Mouse (Mus musculus) heart, adult 9 months (tissue): ENCODE measurements around the gene Kcnip1.
A peak's percentile ranks its signal among the peaks of the same experiment; 100 is the strongest.

Experiments used
- DNase-seq, 2 experiments: peaks; one replicate each; pipeline ENCODE4 v3.0.0; 2022; ENCODE audit warnings: low spot score in 2 of 2

Gene Kcnip1

DNA sequence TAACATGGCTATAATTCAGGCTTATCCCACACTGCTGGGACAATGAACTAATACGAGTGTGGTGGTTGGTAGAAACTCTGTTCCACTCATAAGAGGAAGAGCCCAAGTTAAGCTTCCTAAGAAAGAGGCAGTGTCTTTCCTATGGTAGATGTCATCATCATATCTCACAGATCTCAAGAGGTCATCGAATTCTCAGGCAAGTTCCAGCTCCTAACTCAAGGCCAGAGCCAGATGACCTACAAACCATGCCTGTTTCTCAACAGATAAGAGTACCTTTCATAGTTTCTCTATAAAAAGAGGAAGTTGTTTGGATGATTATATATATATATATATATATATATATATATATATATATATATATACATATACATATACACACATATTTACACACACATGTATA is 6.4 kb downstream of the Kcnip1 start:
- no peak for DNase-seq

GRCm38 (mm10) chr11:33980146-33980545 is 12.8 kb downstream of the Kcnip1 start:
- DNase-seq: no peak

DNA sequence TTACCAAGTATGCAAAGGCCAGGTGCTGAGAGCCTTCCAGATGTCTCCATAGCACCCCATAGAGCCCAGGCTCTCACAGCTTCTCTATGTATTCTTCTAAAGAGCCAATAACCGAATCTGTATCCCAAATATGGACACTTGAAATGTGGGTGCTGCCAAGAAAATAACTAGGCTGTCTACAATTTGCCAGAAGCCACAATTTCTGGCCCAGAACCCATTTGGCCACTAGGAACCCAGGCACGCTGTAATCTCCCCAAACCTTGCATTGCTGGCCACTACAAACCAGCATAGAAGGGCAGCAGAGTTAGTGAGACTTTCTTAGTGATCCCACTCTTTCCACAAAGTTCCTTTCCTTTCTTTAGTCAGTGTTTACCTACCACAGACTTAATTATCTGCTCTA is 17.8 kb downstream of the Kcnip1 start:
- peak in 1 of 2 experiments; percentile 6 for DNase-seq

- no peak for DNase-seq
Measured at GRCm38 (mm10) chr11:33974341-33975040, 18.5 kb downstream of the Kcnip1 start.

DNA sequence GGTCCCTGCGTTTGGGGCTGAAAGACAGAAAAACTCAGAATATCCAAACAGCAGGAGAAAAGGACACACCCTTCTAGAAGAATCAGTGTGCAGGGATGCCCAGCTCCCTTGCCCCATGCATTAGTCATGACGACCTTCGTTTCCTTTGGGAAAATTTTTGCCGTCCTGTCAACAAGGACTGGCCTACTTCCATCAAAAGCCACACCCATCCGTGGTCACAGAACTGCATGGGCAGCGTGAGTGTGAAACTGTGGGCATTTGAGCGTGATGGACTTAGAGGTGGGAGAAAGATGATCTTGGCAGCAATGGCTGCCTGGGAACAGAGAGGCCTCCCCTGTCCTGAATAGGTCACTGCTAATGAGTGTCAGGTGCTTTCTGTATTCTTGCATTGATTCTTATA is 20.8 kb downstream of the Kcnip1 start:
- no peak for DNase-seq

DNA sequence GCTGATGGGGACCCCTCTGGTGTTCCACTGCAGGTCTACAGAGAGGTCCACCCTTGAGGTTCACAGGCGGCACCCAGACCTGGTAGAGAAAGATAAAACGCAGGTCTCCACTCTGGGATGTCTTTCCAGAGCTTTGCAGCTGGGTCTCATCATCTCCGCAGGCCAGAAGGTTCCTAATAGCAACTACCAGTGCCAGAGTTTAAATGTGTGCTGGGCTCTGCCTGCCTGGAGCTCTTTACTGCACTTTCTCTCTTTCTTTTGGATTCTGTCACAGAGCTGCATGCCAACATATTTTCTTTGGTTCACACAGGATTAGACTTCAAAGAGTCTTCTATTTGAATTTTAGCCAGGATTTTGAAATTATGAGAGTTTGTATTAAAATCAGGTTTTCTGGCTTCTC is 23.8 kb downstream of the Kcnip1 start:
- no peak for DNase-seq

- no peak for DNase-seq
Measured at GRCm38 (mm10) chr11:33967708-33968107, 25.2 kb downstream of the Kcnip1 start.

GRCm38 (mm10) chr11:33965380-33965779 is 27.6 kb downstream of the Kcnip1 start:
- no peak for DNase-seq

GRCm38 (mm10) chr11:33962688-33963407 is 30.1 kb downstream of the Kcnip1 start, which contains the start of gene Kcnmb1:
Kcnmb1 (plus strand) TSS chr11:33963013.
- peak in 1 of 2 experiments; percentile 20 for DNase-seq

DNA sequence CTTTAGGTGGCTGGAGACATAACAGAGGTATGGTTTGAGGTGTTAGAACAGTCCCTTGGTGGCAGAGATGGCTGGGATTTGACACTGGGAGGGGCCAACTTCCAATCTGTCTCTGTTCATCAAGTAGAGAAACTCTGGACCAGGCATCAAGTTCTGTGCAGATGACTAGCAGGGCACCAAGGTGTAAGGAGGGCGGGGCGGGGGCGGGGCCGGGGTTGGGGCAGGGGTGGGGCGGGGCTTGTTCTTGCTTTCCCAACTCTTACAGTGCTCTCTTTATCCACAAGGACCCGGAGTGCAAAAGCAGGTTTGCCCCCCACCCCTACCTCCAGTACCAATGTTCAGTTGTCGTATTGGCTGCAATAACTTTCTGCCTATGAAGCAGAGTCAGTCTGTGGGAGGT is 30.8 kb downstream of the Kcnip1 start:
- DNase-seq: no peak

DNA sequence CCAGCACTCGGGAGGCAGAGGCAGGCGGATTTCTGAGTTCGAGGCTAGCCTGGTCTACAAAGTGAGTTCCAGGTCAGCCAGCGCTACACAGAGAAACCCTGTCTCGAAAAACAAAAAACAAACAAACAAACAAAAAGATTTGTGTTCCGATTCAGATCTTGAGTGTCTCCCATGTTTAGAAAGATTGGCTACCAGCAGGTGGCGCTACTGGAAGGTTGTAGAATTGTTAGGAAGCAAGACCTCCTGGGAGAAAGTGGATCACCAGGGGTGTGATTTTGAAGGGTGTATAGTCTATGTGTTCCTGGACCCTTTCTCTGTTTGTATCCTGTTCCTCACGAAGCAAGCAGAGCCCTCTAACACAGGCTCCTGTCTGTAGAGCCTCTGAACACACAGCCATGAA is 34.2 kb downstream of the Kcnip1 start:
- peak in 1 of 2 experiments; percentile 13 for DNase-seq

DNA sequence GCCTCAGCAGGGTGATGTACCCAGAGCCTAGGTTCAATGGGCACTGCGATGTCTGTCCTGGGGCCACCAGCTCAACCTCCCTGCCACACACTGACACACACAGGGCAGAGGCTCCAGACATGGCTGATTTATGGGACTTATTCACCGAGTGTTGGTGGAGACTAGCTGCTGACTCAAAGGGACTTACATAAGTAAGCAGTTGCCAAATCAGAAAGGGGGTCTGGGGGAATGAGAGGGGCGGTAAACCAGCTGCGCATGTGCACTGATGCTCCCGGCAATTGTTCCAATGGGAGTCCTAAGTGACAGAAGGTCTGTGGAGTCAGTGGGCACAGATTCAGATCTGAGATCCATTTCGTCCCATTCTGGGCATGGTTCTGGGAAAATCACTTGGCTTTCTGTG is 35.4 kb downstream of the Kcnip1 start:
- no peak for DNase-seq

DNA sequence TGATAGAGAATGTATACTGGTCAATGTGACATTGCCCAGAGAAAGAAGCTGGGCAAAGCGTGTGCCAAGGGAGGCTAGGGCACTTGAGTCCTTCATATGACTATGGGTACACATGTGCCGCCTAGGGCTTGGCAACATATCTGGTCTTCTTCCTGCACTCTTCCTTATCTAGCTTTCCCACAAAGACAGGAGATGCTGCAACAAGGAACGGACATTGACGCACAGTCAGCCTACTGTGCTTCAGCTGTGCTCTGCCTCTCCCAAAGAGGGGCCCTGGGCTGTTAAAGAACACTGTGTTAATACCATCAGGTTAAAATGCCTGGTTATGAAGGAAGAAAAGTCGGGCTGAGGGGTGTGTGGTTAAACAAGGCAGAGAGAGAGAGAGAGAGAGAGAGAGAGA is 36.3 kb downstream of the Kcnip1 start:
- DNase-seq: no peak

DNA sequence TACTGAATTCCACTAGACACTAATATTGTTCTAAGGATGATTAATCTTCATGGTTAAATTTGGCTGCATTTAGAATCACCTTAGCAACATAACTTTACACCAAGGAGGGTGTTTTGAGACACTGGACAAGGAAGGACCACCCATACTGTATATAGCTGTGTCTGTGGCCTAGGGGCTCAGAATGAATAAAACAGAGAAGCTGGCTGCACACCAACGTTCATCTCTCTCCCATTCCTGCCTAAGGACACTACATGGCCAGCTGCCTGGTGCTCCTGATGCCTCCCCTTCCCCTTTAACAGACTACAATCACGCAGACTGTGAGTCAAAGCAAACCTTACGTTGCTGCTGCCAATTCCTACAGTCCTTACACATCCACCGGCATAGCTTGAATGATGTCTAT is 37.0 kb downstream of the Kcnip1 start:
- DNase-seq: no peak

GRCm38 (mm10) chr11:33951684-33952625 is 41.0 kb downstream of the Kcnip1 start:
- no peak for DNase-seq

DNA sequence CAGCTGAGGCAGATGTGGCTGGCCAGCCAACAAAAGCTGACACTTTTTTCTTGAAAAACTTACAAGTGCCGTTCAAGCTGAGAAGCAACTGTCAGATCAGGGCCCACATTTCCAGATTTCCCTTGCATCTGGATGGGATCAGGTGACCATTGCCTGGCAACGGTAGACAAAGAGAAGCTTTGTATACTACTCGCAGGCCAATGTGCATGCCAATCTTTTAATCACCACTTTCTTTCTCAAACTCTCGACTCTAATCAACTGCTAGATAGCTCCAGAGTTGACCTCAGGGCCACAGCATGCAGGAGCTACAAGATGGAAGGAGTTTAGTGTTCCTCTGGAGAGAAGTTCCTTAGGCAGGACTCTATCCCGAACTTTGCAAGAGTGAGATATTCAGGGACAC is 41.8 kb downstream of the Kcnip1 start:
- DNase-seq: no peak

DNA sequence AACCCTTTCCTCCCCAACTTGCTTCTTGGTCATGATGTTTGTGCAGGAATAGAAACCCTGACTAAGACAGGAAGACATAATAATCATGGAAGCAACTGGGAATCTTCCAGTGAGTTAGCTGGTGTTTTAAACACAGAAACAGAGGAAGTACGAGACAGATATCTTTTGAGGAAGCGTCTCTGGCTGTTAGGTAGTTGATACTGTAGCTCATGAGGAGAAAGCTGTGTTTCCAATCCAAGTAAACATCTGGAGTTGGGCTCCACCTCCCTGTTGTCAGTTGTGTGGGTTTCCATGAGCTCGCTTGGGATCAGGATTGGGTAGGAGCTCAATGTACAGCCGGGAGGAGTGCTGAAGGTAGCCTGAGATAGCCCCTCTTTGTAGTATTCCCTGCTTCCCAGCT is 46.5 kb downstream of the Kcnip1 start:
- no peak for DNase-seq

- DNase-seq: no peak
Measured at GRCm38 (mm10) chr11:33944786-33945328, 48.1 kb downstream of the Kcnip1 start.

DNA sequence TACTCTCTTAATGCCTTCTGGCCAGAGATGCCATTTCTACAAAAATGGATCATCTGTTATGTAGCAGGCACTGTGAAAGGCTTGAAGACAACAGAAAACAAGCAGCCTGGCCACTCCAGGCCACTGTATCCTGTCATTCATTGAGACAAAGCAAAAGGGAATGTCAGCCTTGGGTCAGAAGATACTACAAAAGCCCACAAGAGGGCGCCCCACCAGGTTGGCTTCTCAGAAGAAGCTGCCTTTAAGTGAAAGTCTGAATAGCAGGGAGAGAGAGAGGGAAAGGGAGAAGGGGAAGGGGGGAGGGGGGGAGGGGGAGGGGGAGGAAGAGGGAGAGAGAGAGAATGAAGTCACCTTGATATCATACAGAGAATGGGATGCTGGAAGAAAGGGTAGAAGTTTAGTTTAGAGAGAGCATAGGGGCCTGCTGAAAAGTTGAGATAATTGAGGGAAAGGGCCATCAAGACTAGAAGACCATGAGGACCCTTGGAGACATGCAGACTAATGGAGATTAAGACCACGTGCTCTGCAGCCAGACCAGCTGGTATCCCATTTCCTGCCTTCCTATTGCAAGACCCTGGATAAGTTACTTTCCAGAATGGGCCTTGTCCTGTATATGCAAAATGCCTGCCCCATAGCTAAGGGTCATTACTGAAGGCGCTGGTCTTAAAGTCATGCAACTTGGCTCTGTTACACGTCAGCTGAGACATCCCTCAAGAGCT is 48.7 kb downstream of the Kcnip1 start:
- DNase-seq: no peak

GRCm38 (mm10) chr11:33943565-33943964 is 49.4 kb downstream of the Kcnip1 start:
- DNase-seq: no peak

GRCm38 (mm10) chr11:33939456-33940113 is 53.4 kb downstream of the Kcnip1 start:
- no peak for DNase-seq
